Mouse (Mus musculus): ENCODE results near the gene Cxcl5. TPM values are rescaled to one million over a fixed set of nuclear protein-coding genes. Genes with fewer than 3 reads are reported as not detected.

Gene Cxcl5
- not detected in 2 replicates for total RNA-seq (2014; rRNA removed)
- polyA plus RNA-seq (2015; fragmentation: Nextera tagmentation; extraction: Ambion mirVana): 0.25 and 0.28 TPM in 2 replicates

GRCm38 (mm10) chr5:90759077-90760065, at the start of gene Cxcl5:
Gene Cxcl5, plus strand, starts transcription at chr5:90759360.
- Histone ChIP-seq H3K9ac (replicated peaks; ENCODE audit: low read length, poor library complexity, severe bottlenecking) (peak within 1 kb of the TSS; percentile 68), H3K4me3 (ENCODE audit: low read depth, low read length) (peak within 1 kb of the TSS; percentile 66), H3K4me1 (ENCODE audit: insufficient read depth, low read length) (peaks cover 3% of the 10 kb centered on the region; the same call in 1 of the 2 replicates), H3K27me3 (ENCODE audit: insufficient read depth, low read length) (no peaks in the 10 kb centered on the region), H3K36me3 (ENCODE audit: insufficient read depth, low read length) (no peaks in the 10 kb centered on the region), H3K4me2 (ENCODE audit: low read depth, low read length, poor library complexity, severe bottlenecking) (peak within 1 kb of the TSS; percentile 93), H3K27ac (ENCODE audit: low read depth, low read length) (no peak within 1 kb of the TSS), H3K9me3 (ENCODE audit: low read length) (no peaks in the 10 kb centered on the region)
- 2% methylated on average over 32 of the region's 32 CpGs for WGBS
- ATAC-seq (ENCODE audit: low FRiP score): peak; percentile 75
- TF ChIP-seq CTCF (IDR thresholded peaks at IDR 0.05): no peak
- DNase-seq (ENCODE audit: low spot score): peak; percentile 39

GRCm38 (mm10) chr5:90711409-90711808, 47.8 kb upstream of the Cxcl5 start:
- no peak for TF ChIP-seq CTCF (IDR thresholded peaks at IDR 0.05)
- no peaks in the 10 kb centered on the region for H3K36me3 ChIP-seq (ENCODE audit: insufficient read depth, low read length)
- ATAC-seq (ENCODE audit: low FRiP score) (no peak), DNase-seq (ENCODE audit: low spot score) (peak; percentile 12)
- H3K27me3 ChIP-seq (ENCODE audit: insufficient read depth, low read length): no peaks in the 10 kb centered on the region
- H3K9me3 ChIP-seq (ENCODE audit: low read length): no peaks in the 10 kb centered on the region
- H3K4me3 ChIP-seq (ENCODE audit: low read depth, low read length): no peak overlapping the region
- H3K4me2 ChIP-seq (ENCODE audit: low read depth, low read length, poor library complexity, severe bottlenecking): no peak overlapping the region
- H3K9ac ChIP-seq (replicated peaks; ENCODE audit: low read length, poor library complexity, severe bottlenecking): no peak overlapping the region
- 57% methylated on average over 2 of the region's 2 CpGs for WGBS
- no peak overlapping the region for H3K27ac ChIP-seq (ENCODE audit: low read depth, low read length)
- no peaks in the 10 kb centered on the region for H3K4me1 ChIP-seq (ENCODE audit: insufficient read depth, low read length)

GRCm38 (mm10) chr5:90717937-90718336, 41.2 kb upstream of the Cxcl5 start:
- no peaks in the 10 kb centered on the region for H3K27me3 ChIP-seq (ENCODE audit: insufficient read depth, low read length)
- ATAC-seq (ENCODE audit: low FRiP score) (peak; percentile 49; the same call in 1 of the 2 replicates), DNase-seq (ENCODE audit: low spot score) (no peak)
- WGBS: 71% methylated on average over 1 of the region's 1 CpGs
- no peak overlapping the region for H3K4me2 ChIP-seq (ENCODE audit: low read depth, low read length, poor library complexity, severe bottlenecking)
- no peak overlapping the region for H3K27ac ChIP-seq (ENCODE audit: low read depth, low read length)
- no peaks in the 10 kb centered on the region for H3K36me3 ChIP-seq (ENCODE audit: insufficient read depth, low read length)
- TF ChIP-seq CTCF (IDR thresholded peaks at IDR 0.05): no peak
- no peaks in the 10 kb centered on the region for H3K9me3 ChIP-seq (ENCODE audit: low read length)
- no peak overlapping the region for H3K9ac ChIP-seq (replicated peaks; ENCODE audit: low read length, poor library complexity, severe bottlenecking)
- no peak overlapping the region for H3K4me3 ChIP-seq (ENCODE audit: low read depth, low read length)
- H3K4me1 ChIP-seq (ENCODE audit: insufficient read depth, low read length): no peaks in the 10 kb centered on the region

- no peaks in the 10 kb centered on the region for H3K36me3 ChIP-seq (ENCODE audit: insufficient read depth, low read length)
- ATAC-seq (ENCODE audit: low FRiP score) (no peak), DNase-seq (ENCODE audit: low spot score) (no peak)
- no peak for TF ChIP-seq CTCF (IDR thresholded peaks at IDR 0.05)
- H3K4me3 ChIP-seq (ENCODE audit: low read depth, low read length): no peak overlapping the region
- H3K27ac ChIP-seq (ENCODE audit: low read depth, low read length): no peak overlapping the region
- H3K9me3 ChIP-seq (ENCODE audit: low read length): no peaks in the 10 kb centered on the region
- H3K4me1 ChIP-seq (ENCODE audit: insufficient read depth, low read length): no peaks in the 10 kb centered on the region
- no peak overlapping the region for H3K4me2 ChIP-seq (ENCODE audit: low read depth, low read length, poor library complexity, severe bottlenecking)
- 93% methylated on average over 3 of the region's 3 CpGs for WGBS
- H3K27me3 ChIP-seq (ENCODE audit: insufficient read depth, low read length): no peaks in the 10 kb centered on the region
- no peak overlapping the region for H3K9ac ChIP-seq (replicated peaks; ENCODE audit: low read length, poor library complexity, severe bottlenecking)
Observed at GRCm38 (mm10) chr5:90722656-90723055, 36.5 kb upstream of the Cxcl5 start.

DNA sequence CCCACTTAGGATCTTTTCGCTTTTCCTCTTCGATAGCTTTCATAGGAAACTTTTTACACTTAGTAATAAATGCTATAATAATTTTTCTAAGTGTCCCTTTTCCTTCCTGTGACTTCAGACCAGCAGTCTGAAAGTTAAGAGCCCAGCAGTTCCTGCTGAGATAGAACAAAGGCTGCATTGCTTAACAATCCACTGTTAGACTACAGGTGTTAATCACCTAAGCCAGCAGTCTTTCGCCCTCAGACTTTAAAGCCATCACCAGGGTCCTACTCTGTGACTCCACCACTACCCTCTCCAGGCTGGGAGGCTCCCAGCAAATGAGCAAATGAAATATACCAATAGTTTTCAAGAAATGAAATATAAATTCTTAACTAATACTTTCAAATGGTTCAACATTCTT, 30.9 kb upstream of the Cxcl5 start:
- 83% methylated on average over 3 of the region's 3 CpGs for WGBS
- TF ChIP-seq CTCF (IDR thresholded peaks at IDR 0.05): no peak
- DNase-seq (ENCODE audit: low spot score): no peak

DNA sequence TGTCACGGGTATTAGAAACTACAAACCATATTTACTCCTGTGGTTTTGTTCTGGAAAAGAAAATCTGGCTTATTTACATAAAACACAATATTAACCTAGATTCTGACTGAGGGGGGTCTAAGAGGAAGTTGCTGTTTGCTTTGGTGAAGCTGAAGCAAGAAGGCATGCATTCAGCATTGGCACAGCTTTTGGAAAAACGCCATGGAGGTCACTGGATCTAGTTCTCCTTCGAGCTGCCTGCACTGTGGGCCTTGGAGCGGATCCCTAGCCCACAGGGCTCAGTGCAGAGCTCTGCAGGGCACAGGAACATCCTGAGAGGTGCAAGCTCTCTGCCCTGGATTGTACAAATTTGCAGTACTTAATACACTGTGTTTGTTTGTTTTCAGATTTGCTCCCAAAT, 27.7 kb upstream of the Cxcl5 start:
- no peak for ATAC-seq (ENCODE audit: low FRiP score)
- no peaks in the 10 kb centered on the region for H3K9me3 ChIP-seq (ENCODE audit: low read length)
- no peak overlapping the region for H3K4me2 ChIP-seq (ENCODE audit: low read depth, low read length, poor library complexity, severe bottlenecking)
- H3K27ac ChIP-seq (ENCODE audit: low read depth, low read length): no peak overlapping the region
- no peaks in the 10 kb centered on the region for H3K36me3 ChIP-seq (ENCODE audit: insufficient read depth, low read length)
- H3K4me3 ChIP-seq (ENCODE audit: low read depth, low read length): no peak overlapping the region
- H3K27me3 ChIP-seq (ENCODE audit: insufficient read depth, low read length): no peaks in the 10 kb centered on the region
- H3K9ac ChIP-seq (replicated peaks; ENCODE audit: low read length, poor library complexity, severe bottlenecking): no peak overlapping the region
- H3K4me1 ChIP-seq (ENCODE audit: insufficient read depth, low read length): no peaks in the 10 kb centered on the region
- TF ChIP-seq CTCF (IDR thresholded peaks at IDR 0.05): no peak
- peak; percentile 43 for DNase-seq (ENCODE audit: low spot score)
- WGBS: 74% methylated on average over 4 of the region's 4 CpGs

More for the DNA sequence above, 30.9 kb upstream of the Cxcl5 start:
- H3K27me3 ChIP-seq (ENCODE audit: insufficient read depth, low read length): no peaks in the 10 kb centered on the region
- H3K9me3 ChIP-seq (ENCODE audit: low read length): no peaks in the 10 kb centered on the region
- no peaks in the 10 kb centered on the region for H3K36me3 ChIP-seq (ENCODE audit: insufficient read depth, low read length)
- no peak overlapping the region for H3K4me3 ChIP-seq (ENCODE audit: low read depth, low read length)
- no peak overlapping the region for H3K9ac ChIP-seq (replicated peaks; ENCODE audit: low read length, poor library complexity, severe bottlenecking)
- H3K4me2 ChIP-seq (ENCODE audit: low read depth, low read length, poor library complexity, severe bottlenecking): no peak overlapping the region
- no peak for ATAC-seq (ENCODE audit: low FRiP score)
- no peak overlapping the region for H3K27ac ChIP-seq (ENCODE audit: low read depth, low read length)
- no peaks in the 10 kb centered on the region for H3K4me1 ChIP-seq (ENCODE audit: insufficient read depth, low read length)

All from midbrain, postnatal 0 days (tissue).